Mouse (Mus musculus) embryonic fibroblast, embryonic 13.5 days (primary cell): Measurements from ENCODE around the gene 1700012P22Rik.

ENCODE experiments used
- CTCF ChIP-seq: IDR thresholded peaks from 2 replicates; pipeline ENCODE4 v1.5.1; 2011; ENCODE audit warnings: mild to moderate bottlenecking, control low read depth, low read length, moderate library complexity, borderline replicate concordance; ENCODE audit not compliant: insufficient read depth
- POLR2A ChIP-seq: IDR thresholded peaks from 2 replicates; pipeline ENCODE4 v1.6.1; 2011; ENCODE audit warnings: low read depth, mild to moderate bottlenecking, control low read depth, low read length, moderate library complexity

DNA sequence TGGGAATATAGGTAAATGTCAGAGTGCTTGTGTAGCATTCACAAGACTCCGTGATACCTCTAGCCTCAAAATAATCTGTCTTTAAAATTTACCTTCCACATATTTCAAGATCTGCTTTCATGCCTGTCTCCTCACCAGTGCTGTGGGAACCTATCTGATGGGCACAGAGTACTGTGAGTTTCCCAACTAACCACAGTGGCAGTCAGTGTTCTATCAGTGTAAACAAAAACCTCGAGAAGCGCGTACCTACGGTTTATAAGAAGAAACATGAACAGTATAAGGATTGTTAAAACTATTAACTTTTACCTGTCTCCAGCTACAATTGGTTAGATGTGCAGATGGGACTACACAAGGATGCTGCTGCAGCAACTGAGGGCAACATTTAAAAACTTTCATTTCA lies 5.4 kb downstream of the 1700012P22Rik start:
- no peak for TF ChIP-seq CTCF
- no peak for TF ChIP-seq POLR2A
